In genomic region chr9:102725958-102726654, GRCm38 (mm10) we compare ENCODE assay signal across 7 mouse cellular contexts. TPM values are rescaled to one million over a fixed set of nuclear protein-coding genes. Genes with fewer than 3 reads are reported as not detected.
DNase-seq lines count a peak whose midpoint lies in the region; ATAC-seq lines count a peak whose summit lies in the region.

No protein-coding gene starts in this region.

- DNase-seq in adrenal gland, postnatal 14 days = peak; percentile 95
- peak; percentile 95 for DNase-seq in embryonic facial prominence, embryonic 10.5 days (ENCODE audit: low spot score)
- peak; percentile 78 for DNase-seq in liver
- DNase-seq in neural tube, embryonic 10.5 days (ENCODE audit: extremely low spot score, low spot score) = peak; percentile 86
- DNase-seq in urinary bladder, postnatal 10 days (ENCODE audit: low spot score) = peak; percentile 51

- peak overlapping the region; percentile 42 for H3K4me3 ChIP-seq in embryonic facial prominence, embryonic 10.5 days
- peak overlapping the region; percentile 23 for H3K4me3 ChIP-seq in intestine, embryonic 16.5 days (ENCODE audit: low read length)

- peak overlapping the region; percentile 60 for H3K4me2 ChIP-seq in intestine, embryonic 16.5 days (ENCODE audit: low read depth, low read length)

- peak overlapping the region; percentile 52 for H3K9ac ChIP-seq in intestine, embryonic 16.5 days (ENCODE audit: low read depth, low read length)

- H3K36me3 ChIP-seq in embryonic facial prominence, embryonic 10.5 days (replicated peaks) = peaks cover 100% of the 10 kb centered on the region
- peaks cover 44% of the 10 kb centered on the region for H3K36me3 ChIP-seq in intestine, embryonic 16.5 days (ENCODE audit: control insufficient read depth, insufficient read depth, low read length)

- peak overlapping the region; percentile 83 for H3K27ac ChIP-seq in embryonic facial prominence, embryonic 10.5 days (replicated peaks)
- peak overlapping the region; percentile 67 for H3K27ac ChIP-seq in intestine, embryonic 16.5 days (ENCODE audit: low read length)

- under 1% methylated on average over 22 of the region's 22 CpGs for WGBS in embryonic facial prominence, embryonic 10.5 days
- 4% methylated on average over 22 of the region's 22 CpGs for WGBS in intestine, embryonic 16.5 days

- no peaks in the 10 kb centered on the region for H3K9me3 ChIP-seq in embryonic facial prominence, embryonic 10.5 days
- no peaks in the 10 kb centered on the region for H3K9me3 ChIP-seq in intestine, embryonic 16.5 days (ENCODE audit: control insufficient read depth, low read length)

- no peaks in the 10 kb centered on the region for H3K27me3 ChIP-seq in embryonic facial prominence, embryonic 10.5 days (replicated peaks; ENCODE audit: low read depth, poor library complexity, severe bottlenecking)
- no peaks in the 10 kb centered on the region for H3K27me3 ChIP-seq in intestine, embryonic 16.5 days (replicated peaks; ENCODE audit: control insufficient read depth, insufficient read depth, low read length)

- peaks cover 84% of the 10 kb centered on the region for H3K4me1 ChIP-seq in embryonic facial prominence, embryonic 10.5 days
- H3K4me1 ChIP-seq in intestine, embryonic 16.5 days (ENCODE audit: control insufficient read depth, insufficient read depth, low read length) = peaks cover 68% of the 10 kb centered on the region

- ATAC-seq in granulocyte monocyte progenitor cell, adult 5-6 weeks (replicated peaks; ENCODE audit: poor library complexity, severe bottlenecking) = 0 out of 2 replicates have a peak, but pooled peaks have one; percentile 16
- ATAC-seq in intestine, embryonic 16.5 days = peak; percentile 91

RNA-seq across cellular contexts. Expression of gene Amotl2, which starts 9.6 kb away (rescaled TPM):
- total RNA-seq in adrenal gland, postnatal 14 days (2021) = 160 and 219 TPM in 2 replicates
- polyA plus RNA-seq in embryonic facial prominence, embryonic 10.5 days (2016; fragmentation: Nextera tagmentation; extraction: Ambion mirVana) = 61.4 and 64.0 TPM in 2 replicates
- 1.8 and 1.9 TPM in 2 replicates for total RNA-seq in granulocyte monocyte progenitor cell, adult 5-6 weeks (2014; fragmentation: Nextera tagmentation)
- total RNA-seq in granulocyte monocyte progenitor cell, adult 5-6 weeks (2017) = 2.5 and 2.6 TPM in 2 replicates
- 20.4 and 21.8 TPM in 2 replicates for polyA plus RNA-seq in intestine, embryonic 16.5 days (2015; fragmentation: Nextera tagmentation; extraction: Ambion mirVana)

Comparison
In these comparisons a context has a peak if more than half of its experiments do, and no peak if none do; other contexts are left out.
1. Peak in every context shown above with its lines: DNase-seq, ATAC-seq, H3K4me3 ChIP-seq and H3K27ac ChIP-seq.
2. RNA of gene Amotl2, which starts 9.6 kb away (total RNA-seq): 160 to 219 TPM in adrenal gland, postnatal 14 days; 1.8 to 2.6 TPM in granulocyte monocyte progenitor cell, adult 5-6 weeks; every median in the first group is over 10 times any median in the second.